Mouse (Mus musculus): ENCODE results near the gene Top3a.
A peak's percentile ranks its signal among the peaks of the same experiment; 100 is the strongest.

The Top3a gene

GRCm38 (mm10) chr11:60774158-60774689, 2.9 kb downstream of the Top3a start:
- no peak for DNase-seq

- DNase-seq: no peak
Observed at GRCm38 (mm10) chr11:60772161-60772560, 5.0 kb downstream of the Top3a start.

GRCm38 (mm10) chr11:60770776-60771175, 6.4 kb downstream of the Top3a start:
- no peak for DNase-seq

GRCm38 (mm10) chr11:60769322-60769721, 7.8 kb downstream of the Top3a start:
- no peak for DNase-seq

GRCm38 (mm10) chr11:60766969-60767368, 10.2 kb downstream of the Top3a start:
- no peak for DNase-seq

GRCm38 (mm10) chr11:60761681-60762080, 15.5 kb downstream of the Top3a start:
- no peak for DNase-seq

GRCm38 (mm10) chr11:60755570-60755969, 21.6 kb downstream of the Top3a start:
- no peak for DNase-seq

- no peak for DNase-seq
Observed at GRCm38 (mm10) chr11:60740321-60740720, 36.8 kb downstream of the Top3a start.

- no peak for DNase-seq
Observed at GRCm38 (mm10) chr11:60737450-60737849, 39.7 kb downstream of the Top3a start.

- DNase-seq: no peak
Observed at GRCm38 (mm10) chr11:60736491-60736890, 40.7 kb downstream of the Top3a start.

GRCm38 (mm10) chr11:60735191-60735590, 42.0 kb downstream of the Top3a start:
- no peak for DNase-seq

- no peak for DNase-seq
Observed at GRCm38 (mm10) chr11:60734206-60734605, 43.0 kb downstream of the Top3a start.

- DNase-seq: no peak
Observed at GRCm38 (mm10) chr11:60731251-60731650, 45.9 kb downstream of the Top3a start.

- DNase-seq: peak; percentile 36
Observed at GRCm38 (mm10) chr11:60730169-60730568, 47.0 kb downstream of the Top3a start.

GRCm38 (mm10) chr11:60729217-60729641, 47.9 kb downstream of the Top3a start:
- no peak for DNase-seq

- peak; percentile 96 for DNase-seq
Observed at GRCm38 (mm10) chr11:60728260-60728761, 48.9 kb downstream of the Top3a start, which contains the start of gene Mief2. Mief2 (plus strand) TSS chr11:60728398.

GRCm38 (mm10) chr11:60727392-60728140, 49.6 kb downstream of the Top3a start:
- DNase-seq: peak; percentile 50

- peak; percentile 82 for DNase-seq
Observed at GRCm38 (mm10) chr11:60726601-60727391, 50.4 kb downstream of the Top3a start, which contains the start of gene Flii. Flii (minus strand) TSS chr11:60727263.

GRCm38 (mm10) chr11:60719263-60719662, 57.9 kb downstream of the Top3a start:
- no peak for DNase-seq

- DNase-seq: no peak
Observed at GRCm38 (mm10) chr11:60715833-60716232, 61.3 kb downstream of the Top3a start.

GRCm38 (mm10) chr11:60712639-60713255, 64.4 kb downstream of the Top3a start:
- DNase-seq: peak; percentile 3

GRCm38 (mm10) chr11:60712040-60712439, 65.1 kb downstream of the Top3a start:
- DNase-seq: no peak

- peak; percentile 14 for DNase-seq
Observed at GRCm38 (mm10) chr11:60711218-60711617, 65.9 kb downstream of the Top3a start.

All from cerebellum, adult 9-11 months (tissue).